In genomic region chr2:92597291-92597690, GRCm38 (mm10) we compare ENCODE assay signal across 9 mouse cellular contexts. TPM values are rescaled to one million over a fixed set of nuclear protein-coding genes. Genes with fewer than 3 reads are reported as not detected.
DNase-seq lines count a peak whose midpoint lies in the region; TF ChIP-seq lines count a peak whose summit lies in the region.
"Had no signal": no experiment of that assay in that cellular context is flagged by ENCODE, and none has a peak within 500 bp of the region (broad histone marks: within the 10 kb centered on the region; RNA-seq: fewer than 3 reads in every experiment).

No protein-coding gene starts in this region.

- H3K4me3 ChIP-seq in kidney, adult 2 months (ENCODE audit: insufficient read depth, low read depth, low read length) = no peak overlapping the region
- peak overlapping the region in 1 of 2 experiments; percentile 21; a peak in 1 of 4 replicates for H3K4me3 ChIP-seq in MEL (ENCODE audit: control insufficient read depth in 1 of 2, insufficient read depth in 1 of 2, low read depth in 2 of 2, low read length in 2 of 2)

- no peak overlapping the region for H3K27ac ChIP-seq in kidney, adult 2 months (ENCODE audit: insufficient read depth, low read depth, low read length)
- H3K27ac ChIP-seq in MEL (ENCODE audit: control insufficient read depth, low read depth, low read length) = no peak overlapping the region

- 0 out of 2 replicates have a peak, but pooled peaks cover 2% of the 10 kb centered on the region for H3K27me3 ChIP-seq in kidney, adult 2 months (replicated peaks; ENCODE audit: control insufficient read depth, insufficient read depth, low read length)
- H3K27me3 ChIP-seq in MEL (ENCODE audit: control insufficient read depth in 1 of 2, insufficient read depth in 2 of 2, low read length in 2 of 2) = peaks cover 3 to 6% of the 10 kb centered on the region in 2 experiments; a peak in 3 of 4 replicates

- H3K79me2 ChIP-seq in MEL (ENCODE audit: control insufficient read depth, insufficient read depth, low read length, poor library complexity) = no peaks in the 10 kb centered on the region

- DNase-seq in kidney, adult 2 months = no peak
- DNase-seq in kidney, adult 11 months = no peak
- peak; percentile 89 for DNase-seq in A20 (ENCODE audit: low read depth, low spot score)
- peak; percentile 62 for DNase-seq in MEL (ENCODE audit: low read depth, low spot score)
- peak; percentile 64 to 85 for DNase-seq in left cerebral cortex, postnatal 14 days (ENCODE audit: low spot score in 2 of 2)
- DNase-seq in testis, postnatal 10 days (ENCODE audit: low spot score) = no peak
- no peak for DNase-seq in neural tube, embryonic 10.5 days (ENCODE audit: extremely low spot score, low spot score)
- no peak for DNase-seq in heart, adult 9 months (ENCODE audit: low spot score in 2 of 2)
- DNase-seq: adrenal gland, adult 8-10 months had no signal

- no peaks in the 10 kb centered on the region for H3K4me1 ChIP-seq in kidney, adult 2 months (ENCODE audit: control insufficient read depth, insufficient read depth, low read length)
- H3K4me1 ChIP-seq in MEL (ENCODE audit: control insufficient read depth in 1 of 2, insufficient read depth in 2 of 2, low read length in 2 of 2) = no peaks in the 10 kb centered on the region

- intact Hi-C loops in left cerebral cortex, postnatal 14 days (cut with DNase I) = loop anchor here (5.0 kb wide), 1 partner anchor 70 kb away; no protein-coding TSS in a partner anchor

- peak; percentile 83 for TF ChIP-seq RAD21 in MEL (IDR thresholded peaks at IDR 0.05; ENCODE audit: low read depth, low read length)

- no peaks in the 10 kb centered on the region for H3K9me3 ChIP-seq in MEL (replicated peaks; ENCODE audit: insufficient read depth, low read length)

- TF ChIP-seq EP300 in MEL (IDR thresholded peaks at IDR 0.05; ENCODE audit: low read depth in 1 of 2, low read length in 2 of 2) = no peak

- peak overlapping the region; percentile 41; the same call in 1 of the 2 replicates for H3K9ac ChIP-seq in MEL (ENCODE audit: control insufficient read depth, low read depth, low read length, poor library complexity, severe bottlenecking)

- 40% methylated on average over 7 of the region's 7 CpGs for WGBS in kidney, adult 2 months

- TF ChIP-seq POLR2A in kidney, adult 2 months (IDR thresholded peaks at IDR 0.05; ENCODE audit: low read depth, low read length) = no peak
- no peak for TF ChIP-seq POLR2A in MEL (IDR thresholded peaks at IDR 0.05; ENCODE audit: control insufficient read depth in 1 of 2, insufficient read depth in 1 of 2, low read depth in 1 of 2, low read length in 2 of 2, poor library complexity in 1 of 2)

- H3K36me3 ChIP-seq in kidney, adult 2 months (ENCODE audit: control insufficient read depth, insufficient read depth, low read length) = no peaks in the 10 kb centered on the region
- no peaks in the 10 kb centered on the region for H3K36me3 ChIP-seq in MEL (ENCODE audit: control insufficient read depth in 1 of 2, insufficient read depth in 2 of 2, low read length in 2 of 2)

- 0 out of 2 replicates have a peak, but pooled peaks have one; percentile 32 for TF ChIP-seq CTCF in kidney, adult 2 months (conservative IDR thresholded peaks at IDR 0.05; ENCODE audit: insufficient read depth, insufficient read length, low read depth, low read length)
- TF ChIP-seq CTCF in MEL (IDR thresholded peaks at IDR 0.05 in 2 of 3, conservative IDR thresholded peaks at IDR 0.05 in 1 of 3; ENCODE audit: control insufficient read depth in 1 of 3, insufficient read depth in 1 of 3, low read depth in 2 of 3, low read length in 3 of 3, poor library complexity in 1 of 3, severe bottlenecking in 1 of 3) = peak; percentile 55 to 87 (median 80)

TF ChIP-seq in MEL, 35 proteins besides CTCF, POLR2A, EP300 and RAD21:
- TF ChIP-seq ZC3H11A (IDR thresholded peaks at IDR 0.05; ENCODE audit: low read depth, low read length) (peak; percentile 91), ZKSCAN1 (IDR thresholded peaks at IDR 0.05; ENCODE audit: low read depth, low read length) (peak; percentile 72), BHLHE40 (IDR thresholded peaks at IDR 0.05; ENCODE audit: borderline replicate concordance, low read depth, low read length) (no peak), ZNF384 (IDR thresholded peaks at IDR 0.05; ENCODE audit: low read depth, low read length) (peak; percentile 94), SMC3 (IDR thresholded peaks at IDR 0.05; ENCODE audit: low read depth, low read length) (peak; percentile 96)

RNA-seq across cellular contexts. Expression of gene Chst1, which starts 2.2 kb away (rescaled TPM):
- 10.7 and 10.9 TPM in 2 replicates for polyA plus RNA-seq in kidney, adult 2 months (2012; rRNA removed)
- 0.35 and 0.56 TPM in 2 replicates for total RNA-seq in MEL (2012; rRNA removed)
- polyA plus RNA-seq in MEL (2012; ENCODE audit: insufficient read depth in 1 of 2, insufficient read length in 2 of 2, low read depth in 1 of 2, low replicate concordance in 2 of 2, missing spikeins in 1 of 2) = under 1 TPM in 1 of 2 experiments, not detected in 1; 0.14 TPM
- total RNA-seq in left cerebral cortex, postnatal 14 days (2021) = 100 to 1,000 TPM; 217 to 239 TPM

Comparison
In these comparisons a context has a peak if more than half of its experiments do, and no peak if none do; other contexts are left out.
1. DNase-seq: peak in A20 (single experiment), MEL (single experiment) and left cerebral cortex, postnatal 14 days (2 of 2); none in kidney, adult 2 months (single experiment), kidney, adult 11 months (single experiment), testis, postnatal 10 days (single experiment), neural tube, embryonic 10.5 days (single experiment) and heart, adult 9 months (0 of 2).
2. RNA of gene Chst1, which starts 2.2 kb away (total RNA-seq): 217 to 239 TPM in left cerebral cortex, postnatal 14 days; 0.35 to 0.56 TPM in MEL; every median in the first group is over 100 times any median in the second.